Mouse (Mus musculus) large intestine, adult 2 months (tissue): ENCODE data around the gene Catip. TPM values are rescaled to one million over a fixed set of nuclear protein-coding genes. Genes with fewer than 3 reads are reported as not detected.
"Not testable (repeated sequence)": the region's sequence is repeated elsewhere in the genome, so short reads cannot be mapped to it uniquely, and the experiment has no call there.

Source experiments
- DNase-seq: peaks from one replicate; pipeline ENCODE4 v3.0.0-alpha.2; 2012; ENCODE audit warnings: low read depth, low spot score
- WGBS: fragments of 180-500 bp; shearing (Covaris S2); methylation state at CpG from one replicate; pipeline ENCODE4 v1.1.7; 2018; 5-methylcytosine and 5-hydroxymethylcytosine counted together
- polyA plus RNA-seq: library from polyadenylated mRNA; depleted of rRNA; stranded (reverse); fragments of >200 nt; gene quantifications from 2 replicates; pipeline ENCODE4 v1.2.3, GENCODE M21; 2012; rRNA removed

Catip gene
- polyA plus RNA-seq, 1 experiment = 0.24 TPM

DNA sequence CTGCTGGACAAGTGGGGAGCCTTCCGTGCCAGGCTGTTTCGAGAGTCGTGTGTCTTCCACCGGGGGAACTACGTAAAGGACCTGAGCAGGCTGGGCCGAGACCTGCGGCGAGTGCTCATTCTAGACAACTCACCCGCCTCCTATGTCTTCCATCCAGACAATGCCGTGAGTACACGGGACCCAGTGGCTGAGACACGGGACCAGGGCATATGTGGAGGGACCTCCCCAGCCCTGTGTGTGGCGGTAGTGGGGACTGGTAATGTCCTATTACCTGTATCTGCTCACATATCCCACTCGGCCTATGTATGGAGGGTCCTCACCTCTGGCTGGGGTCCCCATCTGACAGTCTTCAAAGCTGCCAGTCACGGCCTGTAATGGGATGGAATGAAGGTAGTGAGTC lies 33.0 kb downstream of the Catip start:
- no peak for DNase-seq
- 93% methylated on average over 15 of the region's 15 CpGs for WGBS

- DNase-seq = no peak
- 86% methylated on average over 13 of the region's 13 CpGs for WGBS
Measured at GRCm38 (mm10) chr1:74395290-74395689, 33.4 kb downstream of the Catip start.

DNA sequence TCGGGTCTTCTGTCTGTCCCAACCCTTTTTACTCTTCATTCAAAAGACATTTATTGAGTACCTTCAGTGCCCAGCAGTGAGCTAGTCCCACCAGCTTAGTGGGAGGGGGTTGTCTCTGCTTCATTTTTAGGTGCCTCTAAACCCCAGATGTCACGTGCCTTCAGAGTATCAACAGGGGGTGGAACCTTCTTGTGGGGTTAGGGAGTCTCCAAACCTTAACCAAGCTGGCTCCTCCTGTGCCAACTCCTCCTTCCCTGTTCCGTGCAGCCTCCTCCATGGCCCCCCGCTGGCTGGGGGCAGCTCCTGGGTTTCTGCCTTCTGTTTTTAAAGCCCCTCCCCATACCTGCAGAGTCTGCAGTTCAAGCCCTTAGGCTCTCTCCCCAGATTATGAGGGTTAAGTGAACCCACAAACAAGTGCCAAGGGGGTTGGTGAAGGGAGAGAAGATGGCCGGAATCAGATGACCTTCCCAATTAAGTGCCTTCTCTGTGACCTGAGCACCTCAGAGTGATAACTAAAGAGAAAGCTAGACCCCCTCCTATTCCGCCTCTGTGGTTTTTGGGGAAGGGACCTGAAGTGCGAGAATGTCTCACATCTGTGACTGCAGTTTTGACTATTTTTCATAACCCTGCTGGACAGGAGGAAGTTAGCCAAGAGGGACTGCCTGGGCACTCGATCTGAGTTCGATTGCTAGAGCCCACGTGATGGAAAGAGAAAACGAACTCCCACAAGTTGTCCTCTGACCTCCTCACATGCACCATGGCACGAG lies 34.7 kb downstream of the Catip start:
- not testable (repeated sequence) for DNase-seq
- WGBS = 11% methylated on average over 12 of the region's 12 CpGs

DNA sequence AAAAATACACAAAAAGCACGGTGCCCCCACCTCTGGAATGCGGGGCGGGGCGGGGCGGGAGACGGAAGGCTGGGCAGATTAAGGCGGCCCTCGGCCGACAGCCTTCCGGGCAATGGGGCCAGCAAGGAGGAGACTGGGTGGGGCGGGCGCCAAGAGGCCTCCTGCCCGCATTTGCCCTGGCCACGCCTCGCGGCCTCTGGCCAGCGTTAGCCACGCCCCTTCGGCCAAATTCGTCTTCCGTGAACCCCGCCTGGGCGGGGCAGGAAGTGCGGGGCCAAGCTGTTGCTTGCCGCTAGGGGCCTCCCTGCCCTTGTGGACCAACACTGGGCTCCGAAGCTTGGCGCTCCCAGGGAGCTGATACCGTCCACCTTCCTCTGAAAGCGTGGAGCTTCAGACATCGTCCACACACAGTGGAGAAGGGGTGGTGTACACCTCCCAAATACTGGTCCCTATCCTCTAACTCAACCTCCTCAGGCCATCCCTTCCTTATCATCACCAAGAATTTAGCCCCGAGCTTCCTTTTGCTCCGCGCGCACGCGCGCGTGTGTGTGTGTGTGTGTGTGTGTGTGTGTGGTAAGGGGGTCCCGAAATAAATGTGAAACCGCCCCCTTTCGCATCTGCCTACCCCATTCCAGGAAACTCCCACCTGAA lies 35.5 kb downstream of the Catip start:
- WGBS = 1% methylated on average over 41 of the region's 41 CpGs
- peak; percentile 96 for DNase-seq

GRCm38 (mm10) chr1:74397919-74398451 lies 36.1 kb downstream of the Catip start:
- WGBS = 4% methylated on average over 11 of the region's 11 CpGs
- no peak for DNase-seq

DNA sequence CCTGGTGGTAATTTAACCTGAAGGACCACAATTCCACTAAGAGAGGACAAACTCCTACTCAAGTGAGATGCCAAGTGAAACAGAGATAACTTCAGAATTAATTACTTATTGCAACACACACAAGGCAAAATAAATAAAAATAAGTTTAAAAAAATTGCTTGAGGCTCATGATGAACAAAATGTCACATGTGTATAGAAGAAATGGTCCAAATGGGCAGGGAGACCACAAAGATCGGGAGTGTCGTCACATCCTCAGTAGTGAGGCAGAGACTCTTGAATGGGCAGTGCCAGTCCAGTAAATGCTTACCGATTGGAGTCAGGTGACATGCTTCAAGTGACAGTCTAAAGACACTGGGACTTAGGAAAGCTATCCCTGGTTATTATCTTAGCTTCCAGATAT lies 38.6 kb downstream of the Catip start:
- 85% methylated on average over 3 of the region's 3 CpGs for WGBS
- no peak for DNase-seq

GRCm38 (mm10) chr1:74401015-74401702 lies 39.3 kb downstream of the Catip start:
- no peak for DNase-seq
- WGBS = 69% methylated on average over 16 of the region's 16 CpGs

GRCm38 (mm10) chr1:74404206-74404605 lies 42.3 kb downstream of the Catip start:
- 72% methylated on average over 4 of the region's 4 CpGs for WGBS
- DNase-seq = no peak

DNA sequence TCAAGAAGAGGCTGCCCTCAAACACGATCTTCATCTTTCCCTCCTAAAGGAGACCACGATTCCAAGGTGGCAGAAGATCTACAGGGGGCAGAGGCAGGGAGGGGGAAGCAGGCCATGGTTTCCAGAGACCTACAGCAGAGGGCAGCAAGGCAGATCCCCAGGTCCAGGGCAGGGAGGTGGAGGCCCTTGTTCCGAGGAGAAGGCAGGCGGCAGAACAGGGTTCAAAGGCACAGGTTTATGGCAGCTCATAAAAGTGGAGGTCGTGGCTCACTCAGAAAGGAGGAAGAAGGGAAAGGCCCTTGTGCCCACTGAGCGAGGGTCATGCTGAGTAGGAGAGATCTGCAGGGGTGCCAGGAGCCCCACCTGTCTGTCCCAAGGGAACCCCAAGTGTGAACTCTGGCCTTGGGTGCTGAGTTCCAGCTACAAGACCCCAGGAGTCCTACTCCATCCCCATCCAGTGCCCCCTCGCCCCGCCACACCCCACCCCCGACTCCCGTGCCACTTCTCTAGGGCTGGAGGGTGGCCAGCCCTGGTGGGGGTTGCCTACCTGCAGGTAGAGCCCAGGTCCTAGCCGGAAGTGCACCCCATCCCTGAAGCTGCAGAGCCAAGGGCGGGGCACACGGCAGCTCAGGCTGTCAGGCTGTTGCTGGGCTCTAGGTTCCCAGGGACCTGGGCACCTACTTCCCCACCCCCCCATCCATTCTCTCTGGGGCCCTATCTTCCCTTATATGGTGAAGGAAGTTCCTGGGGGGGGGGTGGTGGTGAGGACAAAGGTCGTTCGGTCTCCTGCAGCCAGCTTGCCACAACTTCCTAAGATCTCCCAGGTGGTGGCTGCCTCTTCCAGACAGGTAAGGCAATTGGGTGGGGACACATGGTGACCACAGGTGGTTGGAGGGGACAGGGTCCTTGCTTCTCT lies 46.9 kb downstream of the Catip start, which contains the start of gene Vil1:
Gene Vil1 (plus strand): TSS at position 788 of the 916 bp plus-strand sequence.
- WGBS = 19% methylated on average over 15 of the region's 15 CpGs

GRCm38 (mm10) chr1:74411753-74412325 lies 49.9 kb downstream of the Catip start:
- DNase-seq = no peak
- WGBS = 31% methylated on average over 2 of the region's 2 CpGs

More for the DNA sequence above, 46.9 kb downstream of the Catip start, which contains the start of gene Vil1:
- no peak for DNase-seq

DNA sequence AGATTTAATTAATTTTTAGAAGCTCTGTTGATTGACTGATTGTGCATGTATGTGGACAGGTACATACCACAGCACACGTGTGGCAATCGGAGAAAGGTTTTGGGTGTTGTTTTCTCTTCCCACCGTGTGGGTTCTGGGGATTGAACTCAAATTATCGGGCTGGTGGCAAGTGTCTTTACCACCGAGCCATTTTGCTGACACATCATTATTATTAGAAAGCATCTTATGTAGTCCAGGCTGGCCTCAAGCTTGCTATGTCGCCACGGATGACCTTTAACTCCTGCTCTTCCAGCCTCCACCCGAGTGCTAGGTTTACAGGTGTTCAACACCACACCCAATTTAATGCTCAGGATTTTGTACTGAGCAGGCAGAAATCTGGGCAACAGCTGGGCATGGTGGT lies 50.8 kb downstream of the Catip start:
- DNase-seq = no peak
- WGBS = 42% methylated on average over 8 of the region's 8 CpGs

GRCm38 (mm10) chr1:74415143-74415542 lies 53.2 kb downstream of the Catip start:
- WGBS = 33% methylated on average over 4 of the region's 4 CpGs
- no peak for DNase-seq

Other genes with a start within 250 kb of the Catip start
- gene Tns1, start 237.7 kb upstream of the Catip start, polyA plus RNA-seq = 25.8 and 45.6 TPM in 2 replicates
- 0.11 and 0.15 TPM in 2 replicates for gene Rufy4, start 236.6 kb upstream of the Catip start, polyA plus RNA-seq
- gene Cxcr2, start 208.1 kb upstream of the Catip start, polyA plus RNA-seq = 0.33 and 0.64 TPM in 2 replicates
- gene Cxcr1, start 167.5 kb upstream of the Catip start, polyA plus RNA-seq = not detected in 2 replicates
- 188 and 228 TPM in 2 replicates for gene Arpc2, start 126.0 kb upstream of the Catip start, polyA plus RNA-seq
- 2.2 and 3.6 TPM in 2 replicates for gene Gpbar1, start 83.6 kb upstream of the Catip start, polyA plus RNA-seq
- gene Aamp, start 77.4 kb upstream of the Catip start, polyA plus RNA-seq = 120 and 124 TPM in 2 replicates
- gene Pnkd, start 77.2 kb upstream of the Catip start, polyA plus RNA-seq = 53.4 and 61.2 TPM in 2 replicates
- gene Tmbim1, start 56.5 kb upstream of the Catip start, polyA plus RNA-seq = 167 and 361 TPM in 2 replicates
- gene Slc11a1, start 13.1 kb downstream of the Catip start, polyA plus RNA-seq = 16.0 and 20.0 TPM in 2 replicates
- gene Ctdsp1, start 29.4 kb downstream of the Catip start, polyA plus RNA-seq = 114 and 132 TPM in 2 replicates
- gene Vil1, start 47.3 kb downstream of the Catip start, polyA plus RNA-seq = 464 and 1,049 TPM in 2 replicates
- gene Cnot9, start 143.9 kb downstream of the Catip start, polyA plus RNA-seq = 25.5 and 35.7 TPM in 2 replicates
- 0.11 TPM in 2 replicates for gene Plcd4, start 180.8 kb downstream of the Catip start, polyA plus RNA-seq
- gene Usp37, start 182.2 kb downstream of the Catip start, polyA plus RNA-seq = 2.6 and 4.0 TPM in 2 replicates
- gene Zfp142, start 226.1 kb downstream of the Catip start, polyA plus RNA-seq = 5.3 and 7.4 TPM in 2 replicates
- gene Bcs1l, start 226.2 kb downstream of the Catip start, polyA plus RNA-seq = 16.3 and 18.5 TPM in 2 replicates
- 40.2 and 52.1 TPM in 2 replicates for gene Rnf25, start 239.3 kb downstream of the Catip start, polyA plus RNA-seq
- gene Stk36, start 239.3 kb downstream of the Catip start, polyA plus RNA-seq = 0.61 and 0.63 TPM in 2 replicates